Mouse (Mus musculus) myocyte (in vitro differentiated cells): ENCODE data around the gene Acot3. TPM values are rescaled to one million over a fixed set of nuclear protein-coding genes. Genes with fewer than 3 reads are reported as not detected.
"Not testable (repeated sequence)": the region's sequence is repeated elsewhere in the genome, so short reads cannot be mapped to it uniquely, and the experiment has no call there.

ENCODE experiments used
- H3K27me3 ChIP-seq: one replicate; pipeline ENCODE4 v1.6.1; 2011; ENCODE audit not compliant: control insufficient read depth, insufficient read depth, insufficient read length
- H3K36me3 ChIP-seq: one replicate; pipeline ENCODE4 v1.6.1; 2011; ENCODE audit not compliant: control insufficient read depth, insufficient read depth
- H3K4me2 ChIP-seq: one replicate; pipeline ENCODE4 v1.6.1; 2011; ENCODE audit warnings: low read depth, control low read depth
- H3K4me3 ChIP-seq: one replicate; pipeline ENCODE4 v1.5.1; 2011; ENCODE audit warnings: mild to moderate bottlenecking, control low read depth, moderate library complexity
- H3K79me2 ChIP-seq: one replicate; pipeline ENCODE4 v1.6.1; 2011; ENCODE audit not compliant: control insufficient read depth, insufficient read depth
- H3ac ChIP-seq: one replicate; pipeline ENCODE4 v1.6.1; 2011; ENCODE audit not compliant: control insufficient read depth, insufficient read length
- CEBPB ChIP-seq: IDR thresholded peaks from 2 replicates; pipeline ENCODE4 v1.6.1; 2011; ENCODE audit warnings: mild to moderate bottlenecking, moderate library complexity; ENCODE audit not compliant: poor library complexity, insufficient read depth, severe bottlenecking
- E2F4 ChIP-seq: IDR thresholded peaks from one replicate; pipeline ENCODE4 v1.6.1; 2011; ENCODE audit warnings: mild to moderate bottlenecking, control low read depth, moderate library complexity; ENCODE audit not compliant: insufficient read depth
- MAX ChIP-seq: IDR thresholded peaks from one replicate; pipeline ENCODE4 v1.6.1; 2011; ENCODE audit warnings: low read depth, mild to moderate bottlenecking, control low read depth
- MYOD1 ChIP-seq, 3 experiments: IDR thresholded peaks; one replicate each; pipeline ENCODE4 v1.6.1; 2011; ENCODE audit warnings: control low read depth in 2 of 3, low read depth in 2 of 3, mild to moderate bottlenecking in 2 of 3, moderate library complexity in 1 of 3; ENCODE audit not compliant: insufficient read length in 2 of 3, control insufficient read depth in 1 of 3
- MYOG ChIP-seq, 3 experiments: IDR thresholded peaks; one replicate each; pipeline ENCODE4 v1.6.1; 2011; ENCODE audit warnings: control low read depth in 2 of 3, low read depth in 2 of 3, mild to moderate bottlenecking in 2 of 3; ENCODE audit not compliant: insufficient read length in 2 of 3, control insufficient read depth in 1 of 3, insufficient read depth in 1 of 3
- POLR2A ChIP-seq: IDR thresholded peaks from one replicate; pipeline ENCODE4 v1.6.1; 2011; ENCODE audit warnings: low read depth, mild to moderate bottlenecking, control low read depth, moderate library complexity; ENCODE audit not compliant: insufficient read length
- POLR2AphosphoS2 ChIP-seq: IDR thresholded peaks from one replicate; pipeline ENCODE4 v1.6.1; 2011; ENCODE audit warnings: low read depth, control low read depth; ENCODE audit not compliant: insufficient read length
- REST ChIP-seq: IDR thresholded peaks from one replicate; pipeline ENCODE4 v1.6.1; 2011; ENCODE audit warnings: mild to moderate bottlenecking, control low read depth, moderate library complexity; ENCODE audit not compliant: insufficient read depth, insufficient read length
- SRF ChIP-seq: IDR thresholded peaks from one replicate; pipeline ENCODE4 v1.6.1; 2011; ENCODE audit warnings: low read depth; ENCODE audit not compliant: control insufficient read depth, insufficient read length
- TCF12 ChIP-seq: IDR thresholded peaks from one replicate; pipeline ENCODE4 v1.6.1; 2011; ENCODE audit warnings: mild to moderate bottlenecking, control low read depth; ENCODE audit not compliant: poor library complexity, insufficient read depth, severe bottlenecking
- TCF3 ChIP-seq: IDR thresholded peaks from one replicate; pipeline ENCODE4 v1.6.1; 2011; ENCODE audit warnings: low read depth, control low read depth; ENCODE audit not compliant: insufficient read length
- USF1 ChIP-seq: IDR thresholded peaks from one replicate; pipeline ENCODE4 v1.6.1; 2011; ENCODE audit warnings: low read depth, mild to moderate bottlenecking, control low read depth, moderate library complexity
- polyA plus RNA-seq: library from polyadenylated mRNA; unstranded; fragments of >200 nt; fragmentation: generic; extraction: Trizol; gene quantifications from one replicate; pipeline ENCODE4 v1.2.1, GENCODE M21; 2012; ENCODE audit warnings: missing spikeins

Gene Acot3
- polyA plus RNA-seq, 1 experiment: not detected

DNA sequence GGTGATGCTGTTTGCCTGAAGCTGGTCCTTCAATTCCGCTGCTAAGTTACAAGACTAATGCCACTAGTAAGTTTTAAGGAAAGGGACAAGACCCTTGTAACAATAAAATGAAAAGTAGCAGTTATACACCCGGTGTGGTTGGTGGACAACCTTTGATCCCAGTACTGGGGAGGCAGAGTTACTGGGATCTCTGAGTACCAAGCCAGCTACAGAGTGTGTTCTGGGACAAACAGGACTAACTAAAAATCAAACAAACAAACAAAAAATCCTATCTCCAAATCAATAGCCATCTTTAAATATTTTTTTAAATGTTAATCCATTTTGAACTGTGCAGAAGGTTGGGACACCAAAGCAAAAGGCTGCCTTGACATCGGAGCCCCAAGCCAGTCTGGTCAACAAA is 41.7 kb upstream of the Acot3 start:
- Histone ChIP-seq H3K27me3 (peaks cover 25% of the 10 kb centered on the region), H3K79me2 (no peaks in the 10 kb centered on the region), H3ac (no peak overlapping the region), H3K4me2 (no peak overlapping the region), H3K4me3 (no peak overlapping the region), H3K36me3 (no peaks in the 10 kb centered on the region)
- no peak for TF ChIP-seq E2F4
- no peak for TF ChIP-seq MYOG (IDR thresholded peaks at IDR 0.05; ENCODE audit: control insufficient read depth in 1 of 3, insufficient read depth in 1 of 3, insufficient read length in 2 of 3, low read depth in 2 of 3)
- no peak for TF ChIP-seq REST
- no peak for TF ChIP-seq POLR2A
- no peak for TF ChIP-seq MYOD1 (IDR thresholded peaks at IDR 0.05; ENCODE audit: control insufficient read depth in 1 of 3, insufficient read length in 2 of 3, low read depth in 2 of 3)
- TF ChIP-seq TCF12: no peak
- TF ChIP-seq MAX: no peak
- no peak for TF ChIP-seq CEBPB
- no peak for TF ChIP-seq USF1
- TF ChIP-seq SRF: no peak

DNA sequence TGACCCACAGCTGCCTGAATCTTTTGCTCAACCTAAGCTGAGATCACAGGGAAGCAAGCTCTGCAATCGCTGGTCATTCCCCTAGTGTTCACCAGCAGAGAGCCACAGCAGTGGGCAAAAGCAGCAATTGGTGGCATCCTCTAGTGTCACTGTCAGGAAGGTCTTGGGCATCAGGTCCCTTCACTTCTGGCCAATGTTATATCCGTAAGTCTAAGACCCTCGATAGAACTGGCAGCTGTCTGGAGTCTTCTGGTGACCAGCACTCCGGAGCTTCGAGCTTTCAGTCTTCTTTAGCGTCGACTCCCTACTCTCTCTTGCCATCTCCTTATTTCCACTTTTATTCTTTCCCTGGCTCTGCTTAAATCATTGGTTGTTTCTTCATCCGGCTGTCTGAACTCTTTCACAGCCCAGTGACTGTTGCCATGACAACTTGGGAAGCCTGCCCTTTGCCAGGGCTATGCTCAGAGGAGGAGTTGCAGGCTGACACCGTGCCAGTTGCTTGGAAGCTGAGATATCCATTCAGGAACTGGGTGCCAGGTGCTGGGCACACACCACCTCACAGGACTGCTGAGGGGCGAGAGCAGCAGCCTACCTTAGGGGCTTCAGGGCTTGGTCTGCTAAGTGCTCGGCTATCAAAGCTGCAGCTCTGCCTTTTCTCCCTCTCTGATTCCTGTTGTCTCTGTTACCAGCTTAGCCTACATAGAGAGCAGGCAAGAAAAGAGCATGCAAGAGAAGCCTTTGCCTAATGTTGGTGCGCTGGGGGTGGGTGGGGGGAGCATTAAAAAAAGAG is 40.5 kb upstream of the Acot3 start:
- Histone ChIP-seq H3K79me2 (no peaks in the 10 kb centered on the region), H3ac (no peak overlapping the region), H3K36me3 (no peaks in the 10 kb centered on the region), H3K4me3 (no peak overlapping the region), H3K27me3 (peaks cover 25% of the 10 kb centered on the region), H3K4me2 (peak overlapping the region; percentile 48)
- TF ChIP-seq MAX (no peak), SRF (no peak), REST (no peak), POLR2A (no peak), CEBPB (no peak), E2F4 (no peak), MYOD1 (IDR thresholded peaks at IDR 0.05; ENCODE audit: control insufficient read depth in 1 of 3, insufficient read length in 2 of 3, low read depth in 2 of 3) (peak in 1 of 3 experiments; percentile 15)

DNA sequence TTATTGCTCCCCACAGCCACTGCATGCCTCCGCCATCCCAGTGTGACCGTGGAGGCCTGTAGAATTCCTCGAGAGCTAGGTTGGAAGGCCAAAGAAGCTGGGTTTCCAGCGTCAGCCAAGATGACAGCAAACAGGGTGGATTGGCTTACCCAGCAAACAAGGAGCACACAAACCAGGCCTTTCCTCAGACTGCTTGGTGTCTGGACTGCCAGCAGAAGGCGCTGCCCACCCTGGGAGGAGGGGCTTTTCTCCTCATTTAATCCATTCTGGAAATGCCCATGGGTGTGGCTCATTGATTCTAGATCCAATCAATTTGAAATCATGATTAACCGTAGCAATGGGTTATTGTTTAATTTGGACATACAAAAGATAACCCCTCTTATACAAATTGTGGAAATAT is 38.8 kb upstream of the Acot3 start:
- Histone ChIP-seq H3K79me2 (no peaks in the 10 kb centered on the region), H3ac (no peak overlapping the region), H3K4me2 (no peak overlapping the region), H3K27me3 (peaks cover 28% of the 10 kb centered on the region), H3K4me3 (no peak overlapping the region), H3K36me3 (no peaks in the 10 kb centered on the region)
- TF ChIP-seq POLR2AphosphoS2: no peak
- no peak for TF ChIP-seq CEBPB
- TF ChIP-seq SRF: no peak
- no peak for TF ChIP-seq MAX
- TF ChIP-seq TCF3: no peak
- no peak for TF ChIP-seq REST
- TF ChIP-seq MYOG (IDR thresholded peaks at IDR 0.05; ENCODE audit: control insufficient read depth in 1 of 3, insufficient read depth in 1 of 3, insufficient read length in 2 of 3, low read depth in 2 of 3): no peak
- no peak for TF ChIP-seq POLR2A
- TF ChIP-seq USF1: no peak
- no peak for TF ChIP-seq E2F4
- no peak for TF ChIP-seq TCF12
- TF ChIP-seq MYOD1 (IDR thresholded peaks at IDR 0.05; ENCODE audit: control insufficient read depth in 1 of 3, insufficient read length in 2 of 3, low read depth in 2 of 3): no peak

DNA sequence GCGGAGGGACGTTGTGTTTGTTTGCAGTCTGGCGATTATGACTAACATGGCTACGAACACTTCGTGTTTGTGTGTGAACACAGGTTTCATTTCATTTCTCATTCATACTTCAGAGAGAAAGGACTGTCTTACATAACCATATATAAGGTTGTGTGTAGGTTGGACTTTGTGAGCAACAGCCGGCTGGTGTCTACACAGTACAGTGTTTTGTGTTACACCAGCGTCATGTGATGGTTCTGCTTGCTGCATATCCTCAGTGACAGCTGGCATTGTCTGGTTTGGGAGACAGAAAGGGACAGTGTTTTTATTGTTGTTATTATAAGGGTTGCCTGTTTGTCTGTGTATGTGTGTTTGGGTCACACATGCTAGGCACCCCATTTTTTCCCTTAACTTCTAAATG is 38.2 kb upstream of the Acot3 start:
- TF ChIP-seq E2F4 (no peak), TCF3 (no peak), CEBPB (no peak), MYOD1 (IDR thresholded peaks at IDR 0.05; ENCODE audit: control insufficient read depth in 1 of 3, insufficient read length in 2 of 3, low read depth in 2 of 3) (no peak), SRF (no peak), TCF12 (no peak), MYOG (IDR thresholded peaks at IDR 0.05; ENCODE audit: control insufficient read depth in 1 of 3, insufficient read depth in 1 of 3, insufficient read length in 2 of 3, low read depth in 2 of 3) (no peak), POLR2A (no peak), REST (no peak), POLR2AphosphoS2 (no peak), USF1 (no peak), MAX (no peak)
- no peak overlapping the region for H3K4me3 ChIP-seq
- H3K4me2 ChIP-seq: no peak overlapping the region
- no peaks in the 10 kb centered on the region for H3K79me2 ChIP-seq
- H3K36me3 ChIP-seq: no peaks in the 10 kb centered on the region
- no peak overlapping the region for H3ac ChIP-seq
- H3K27me3 ChIP-seq: peaks cover 29% of the 10 kb centered on the region

DNA sequence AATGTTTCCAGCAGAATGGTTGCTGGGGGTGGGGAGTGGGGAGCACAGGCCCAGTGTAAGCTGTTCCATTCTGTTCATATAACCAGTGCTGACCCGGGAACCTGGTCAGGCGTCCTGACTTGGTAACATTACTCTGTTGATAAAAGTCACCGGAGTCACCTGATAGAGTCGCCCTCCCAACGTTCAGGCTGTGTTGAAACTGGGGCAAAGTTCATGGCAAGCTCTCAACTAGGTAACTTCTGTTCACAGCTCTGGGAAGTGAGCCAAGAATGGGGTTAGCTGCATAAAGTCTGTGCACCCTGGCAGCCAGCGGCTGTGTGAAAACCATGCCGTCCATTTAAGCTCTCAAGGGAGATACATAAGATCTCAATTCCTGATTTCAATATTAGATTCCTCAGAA is 31.4 kb upstream of the Acot3 start:
- H3K4me3 ChIP-seq, H3K79me2 ChIP-seq, H3K4me2 ChIP-seq, H3K36me3 ChIP-seq, H3ac ChIP-seq: not testable (repeated sequence)
- H3K27me3 ChIP-seq: peaks cover 14% of the 10 kb centered on the region

DNA sequence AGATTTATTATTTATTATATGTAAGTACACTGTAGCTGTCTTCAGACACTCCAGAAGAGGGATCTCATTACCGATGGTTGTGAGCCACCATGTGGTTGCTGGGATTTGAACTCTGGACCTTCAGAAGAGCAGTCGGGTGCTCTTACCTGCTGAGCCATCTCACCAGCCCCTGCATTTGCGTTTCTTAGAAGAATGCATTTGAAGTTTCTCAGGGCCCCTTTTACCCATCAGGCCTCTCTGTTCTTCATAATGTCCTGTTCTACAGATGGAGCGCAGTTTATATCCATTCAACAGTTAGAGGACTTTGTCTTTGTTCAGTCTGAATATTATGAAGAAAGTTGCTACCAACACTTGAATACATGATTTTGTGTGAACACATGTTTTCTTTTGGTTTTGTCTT is 29.7 kb upstream of the Acot3 start:
- H3K79me2 ChIP-seq, H3ac ChIP-seq, H3K4me2 ChIP-seq, H3K4me3 ChIP-seq, H3K36me3 ChIP-seq: not testable (repeated sequence)
- H3K27me3 ChIP-seq: peaks cover 14% of the 10 kb centered on the region
